Mouse (Mus musculus) CH12F3 (cell line): ENCODE results near the gene Mgat5b.

Source experiments
- in situ Hi-C: fragments of 300-500 bp; cut with MboI; formaldehyde crosslinking; loops from 2 replicates; pipeline ENCODE4 v1.14.3; 2020; ENCODE audit warnings: low sequenced_read_pairs

Mgat5b gene

GRCm38 (mm10) chr11:116970847-116971246 lies 52.2 kb downstream of the Mgat5b start:
- in situ Hi-C loops: no loop called here

GRCm38 (mm10) chr11:116972828-116973227 lies 54.2 kb downstream of the Mgat5b start:
- in situ Hi-C loops: no loop called here

- in situ Hi-C loops: no loop called here
Observed at GRCm38 (mm10) chr11:116973508-116973907, 54.8 kb downstream of the Mgat5b start.

DNA sequence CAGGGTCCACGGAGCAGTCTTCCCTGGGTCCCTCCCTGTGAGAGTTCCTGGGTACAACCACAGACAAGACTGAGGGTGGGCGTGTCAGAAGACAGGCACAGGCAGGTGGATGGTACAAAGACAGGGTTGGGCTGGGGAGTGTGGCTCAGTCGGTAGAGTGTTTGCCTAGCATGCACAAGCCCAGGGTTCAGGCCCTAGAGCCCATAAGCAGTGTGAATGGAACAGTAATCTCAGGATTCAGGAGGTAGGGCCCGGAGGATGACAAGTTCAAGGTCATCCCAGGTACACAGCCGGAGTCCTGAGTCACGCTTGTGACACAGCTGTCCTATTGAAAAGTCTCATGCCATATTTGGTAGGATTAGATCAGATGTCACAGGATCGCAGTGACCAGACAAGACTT lies 55.7 kb downstream of the Mgat5b start:
- in situ Hi-C loops: no loop called here

DNA sequence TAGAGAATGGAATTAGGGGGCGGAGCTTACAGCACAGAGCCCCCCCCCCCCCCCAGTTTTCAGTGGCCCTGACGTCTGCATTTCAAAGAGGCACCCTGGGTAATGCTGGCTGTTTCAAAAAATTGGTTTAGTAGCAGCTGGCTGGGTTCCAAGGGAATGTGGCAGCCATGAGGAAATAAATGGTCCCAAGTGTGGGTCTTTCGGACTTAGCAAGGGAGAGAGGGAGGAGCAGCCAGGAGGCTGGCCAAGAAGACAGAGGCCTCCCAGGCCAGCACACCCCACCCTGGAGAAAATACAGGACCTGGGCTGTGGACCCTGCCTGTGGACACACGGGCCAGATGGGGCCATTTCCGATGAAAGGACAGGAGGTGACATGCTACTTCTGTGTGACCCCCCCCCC lies 61.6 kb downstream of the Mgat5b start:
- in situ Hi-C loops: no loop called here

GRCm38 (mm10) chr11:116982543-116982942 lies 63.9 kb downstream of the Mgat5b start:
- in situ Hi-C loops: no loop called here

DNA sequence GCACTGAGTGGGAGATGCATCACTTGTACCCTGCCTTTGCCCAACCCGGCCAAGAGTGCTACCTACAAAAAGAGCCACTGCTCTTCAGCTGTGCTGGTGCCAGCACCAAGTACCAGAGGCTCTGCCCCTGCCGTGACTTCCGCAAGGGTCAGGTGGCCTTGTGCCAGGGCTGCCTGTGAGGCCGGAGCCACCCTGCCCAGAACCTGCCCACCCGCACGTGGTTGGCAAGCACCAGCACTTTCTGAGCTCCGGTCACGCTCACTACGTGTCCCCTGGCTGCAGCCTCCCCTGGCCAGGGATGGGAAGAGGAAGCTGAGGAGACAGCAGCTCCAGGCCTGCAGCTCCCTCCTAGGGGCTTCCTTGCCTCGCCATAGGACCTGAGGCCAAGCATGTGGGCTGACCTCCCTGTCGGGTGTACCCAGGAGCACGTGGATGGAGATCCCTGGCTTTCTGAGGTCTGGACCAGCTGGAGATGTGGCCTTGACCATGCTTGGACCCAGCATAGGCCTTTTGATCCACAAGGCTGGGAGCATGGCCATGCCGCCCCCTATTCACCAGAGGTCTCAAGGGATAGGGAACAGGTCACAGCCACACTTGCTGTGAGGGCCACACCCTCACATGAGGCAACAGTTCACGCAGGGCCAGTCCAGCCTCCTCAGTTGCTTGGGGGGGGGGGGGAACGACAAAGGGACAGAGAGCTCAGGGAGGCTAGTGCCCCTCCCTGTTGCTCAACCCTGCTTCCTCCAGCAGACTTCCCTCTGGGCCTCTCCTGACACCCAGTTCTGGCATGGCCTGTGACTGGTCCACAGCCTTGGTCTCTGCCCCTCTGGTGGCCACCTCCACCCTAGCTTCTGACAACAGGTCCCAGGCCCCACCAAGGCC lies 67.1 kb downstream of the Mgat5b start:
- in situ Hi-C loops: no loop called here

- in situ Hi-C loops: no loop called here
Observed at GRCm38 (mm10) chr11:116988131-116988530, 69.5 kb downstream of the Mgat5b start.

- in situ Hi-C loops: no loop called here
Observed at GRCm38 (mm10) chr11:116990231-116990630, 71.6 kb downstream of the Mgat5b start.

GRCm38 (mm10) chr11:116991410-116991809 lies 72.7 kb downstream of the Mgat5b start:
- in situ Hi-C loops: no loop called here

- in situ Hi-C loops: no loop called here
Observed at GRCm38 (mm10) chr11:116991964-116992363, 73.3 kb downstream of the Mgat5b start.

GRCm38 (mm10) chr11:116994095-116994582 lies 75.5 kb downstream of the Mgat5b start:
- in situ Hi-C loops: no loop called here

DNA sequence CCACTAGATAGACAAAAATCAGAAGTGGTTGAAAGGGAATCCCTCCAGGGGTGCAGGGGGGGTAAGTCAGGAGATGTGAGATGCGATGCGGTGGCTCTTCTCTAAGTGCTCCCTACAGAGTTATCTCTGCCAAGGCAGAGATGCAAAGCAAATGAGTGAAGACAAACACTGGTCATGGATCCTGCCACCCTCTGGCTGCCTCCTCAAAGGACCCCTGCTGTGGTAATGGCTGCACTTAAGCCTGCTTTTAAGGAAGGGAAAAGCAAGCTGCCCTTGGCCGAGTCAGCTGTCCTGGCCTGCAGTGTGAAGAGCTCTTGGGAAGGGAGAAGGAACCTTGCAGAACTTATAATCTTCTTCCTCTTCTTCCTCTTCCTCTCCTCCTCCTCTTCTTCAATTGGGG lies 78.3 kb downstream of the Mgat5b start:
- in situ Hi-C loops: no loop called here

DNA sequence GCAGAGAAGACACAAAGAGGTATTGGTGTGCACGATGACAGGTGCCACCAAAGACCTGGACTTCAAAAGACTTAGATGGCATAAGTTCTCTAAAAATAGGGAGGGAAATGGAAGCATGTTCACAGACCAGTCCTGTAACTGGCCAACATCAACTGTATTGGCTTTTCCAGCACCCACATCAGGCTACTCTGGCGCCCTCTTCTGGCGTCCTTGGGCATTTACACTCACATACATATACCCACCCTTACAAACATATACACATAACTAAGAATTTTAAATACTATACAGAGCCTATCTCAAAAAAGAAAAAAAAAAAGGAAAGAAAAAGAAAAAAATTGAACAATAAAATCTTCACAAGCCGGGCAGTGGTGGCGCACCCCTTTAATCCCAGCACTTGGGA lies 80.3 kb downstream of the Mgat5b start:
- in situ Hi-C loops: no loop called here

GRCm38 (mm10) chr11:117000219-117000618 lies 81.6 kb downstream of the Mgat5b start:
- in situ Hi-C loops: no loop called here

DNA sequence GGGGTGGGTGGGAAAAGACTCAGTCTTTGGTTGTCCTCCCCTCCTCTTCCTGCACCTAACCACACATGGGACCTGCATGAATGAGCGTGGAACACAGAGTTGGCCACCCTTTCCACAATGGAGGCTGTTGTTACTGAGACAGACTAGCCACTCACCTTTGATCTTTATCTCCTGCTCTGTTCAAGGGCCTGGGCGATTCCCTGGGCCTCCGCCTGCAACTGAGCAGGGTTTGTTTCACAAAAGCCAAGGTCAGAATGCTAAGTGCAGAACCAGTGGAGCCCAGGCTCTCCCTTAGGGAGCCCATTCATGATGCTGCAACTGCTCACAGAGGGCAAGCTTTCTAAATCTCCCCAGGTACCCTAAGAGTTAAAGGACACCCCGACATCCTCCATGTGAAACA lies 83.1 kb downstream of the Mgat5b start:
- in situ Hi-C loops: no loop called here

GRCm38 (mm10) chr11:117003503-117003902 lies 84.8 kb downstream of the Mgat5b start:
- in situ Hi-C loops: no loop called here

DNA sequence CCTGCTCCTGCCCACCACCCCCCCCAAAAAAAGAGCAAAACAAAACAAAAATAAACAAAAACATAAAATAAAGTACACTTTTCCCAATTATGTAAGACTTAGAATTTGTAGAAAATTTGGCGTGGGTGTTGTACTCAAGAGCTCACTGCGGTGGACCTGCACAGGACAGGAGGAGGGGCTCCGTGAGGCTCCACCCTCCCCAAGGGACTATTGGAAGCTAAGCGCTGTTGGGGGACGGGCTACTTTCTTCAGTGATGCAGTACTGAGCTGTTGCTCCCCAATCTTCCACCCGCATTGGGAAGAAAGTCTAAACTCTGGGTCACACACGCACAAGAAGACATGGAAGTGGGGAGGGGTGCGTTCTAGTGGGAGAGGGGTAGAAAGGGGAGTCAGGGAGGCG lies 85.6 kb downstream of the Mgat5b start:
- in situ Hi-C loops: no loop called here

GRCm38 (mm10) chr11:117017462-117017861 lies 98.8 kb downstream of the Mgat5b start:
- in situ Hi-C loops: loop anchor here (10.0 kb wide), 1 partner anchor 133 kb away; no protein-coding TSS in a partner anchor

DNA sequence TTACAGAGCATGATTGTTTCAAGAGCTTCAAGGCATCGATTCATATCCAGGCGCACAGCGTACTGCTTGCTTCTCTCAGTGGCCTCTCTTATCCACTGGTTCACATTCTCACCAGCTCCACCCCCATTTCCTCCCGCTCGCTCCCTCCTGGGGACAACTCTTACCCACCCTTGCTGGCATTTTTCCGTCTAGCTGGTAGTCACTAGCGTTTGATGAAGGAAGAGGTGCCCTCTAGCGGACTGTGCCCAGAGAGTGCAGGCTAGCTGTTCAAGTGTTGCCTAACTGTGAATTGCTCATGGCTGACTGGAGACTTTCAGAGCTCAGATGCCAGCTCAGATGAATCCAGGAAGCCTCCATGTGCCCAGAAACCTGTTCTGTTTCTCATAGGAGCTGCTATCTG lies 99.7 kb downstream of the Mgat5b start:
- in situ Hi-C loops: loop anchor here (10.0 kb wide), 1 partner anchor 134 kb away; no protein-coding TSS in a partner anchor

GRCm38 (mm10) chr11:117021026-117021425 lies 102.4 kb downstream of the Mgat5b start:
- in situ Hi-C loops: no loop called here

DNA sequence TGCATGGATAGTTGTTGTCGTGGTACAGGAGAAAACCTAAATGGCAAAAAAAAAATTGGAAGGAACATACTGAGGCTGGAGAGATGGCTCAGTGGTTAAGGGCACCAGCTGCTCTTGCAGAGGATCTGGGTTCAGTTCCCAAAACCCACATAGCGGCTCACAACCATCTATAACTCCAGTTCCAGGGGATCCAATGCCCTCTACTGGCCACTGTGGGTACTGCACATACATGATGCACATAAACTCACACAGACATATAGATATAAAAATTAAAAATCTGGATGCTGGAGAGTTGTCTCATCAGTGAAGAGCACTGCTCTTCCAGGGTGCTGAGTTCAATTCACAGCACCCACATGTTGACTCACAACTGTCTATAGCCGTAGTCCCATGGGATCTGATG lies 104.9 kb downstream of the Mgat5b start:
- in situ Hi-C loops: no loop called here
